Mouse (Mus musculus) R1 (cell line): ENCODE results near the gene Prr15l.

ENCODE experiments used
- DNase-seq: peaks from one replicate; pipeline ENCODE4 v3.0.0-alpha.2; 2018; ENCODE audit warnings: low read depth, low spot score

The Prr15l gene

DNA sequence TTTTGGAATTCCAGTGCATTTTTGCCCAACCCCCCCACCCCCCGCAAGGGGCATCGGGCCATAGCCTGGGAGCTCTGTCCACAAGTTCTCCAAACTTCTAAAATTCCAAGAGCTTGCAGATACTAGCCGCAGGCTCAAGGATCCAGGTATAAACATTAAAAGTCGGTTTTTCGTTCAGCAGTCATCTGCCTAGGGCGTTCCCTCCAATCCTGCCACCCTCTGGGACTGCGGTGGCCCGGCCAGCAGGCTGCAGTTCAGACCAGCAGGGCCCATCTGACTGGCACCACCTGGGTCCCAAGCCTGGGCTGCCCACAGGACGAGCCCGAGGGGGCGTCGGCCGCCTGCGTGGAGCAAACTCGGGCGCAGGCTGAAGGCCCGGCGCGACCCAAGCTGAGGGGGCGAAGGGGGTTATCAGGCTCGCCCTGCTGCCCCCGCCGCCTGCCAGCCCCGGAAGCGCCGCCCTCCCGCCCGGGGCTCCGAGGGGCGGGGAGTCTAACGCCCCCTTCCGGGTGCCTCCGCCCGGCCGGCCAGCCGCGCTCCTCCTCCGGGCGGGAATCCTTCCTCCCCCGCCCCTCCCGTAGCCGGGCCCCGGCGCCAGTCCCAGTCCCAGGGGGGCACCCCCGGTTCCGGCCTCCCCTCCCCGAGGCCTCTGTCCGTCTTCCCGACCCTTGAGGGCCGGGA is 49.1 kb downstream of the Prr15l start:
- peak; percentile 86 for DNase-seq

DNA sequence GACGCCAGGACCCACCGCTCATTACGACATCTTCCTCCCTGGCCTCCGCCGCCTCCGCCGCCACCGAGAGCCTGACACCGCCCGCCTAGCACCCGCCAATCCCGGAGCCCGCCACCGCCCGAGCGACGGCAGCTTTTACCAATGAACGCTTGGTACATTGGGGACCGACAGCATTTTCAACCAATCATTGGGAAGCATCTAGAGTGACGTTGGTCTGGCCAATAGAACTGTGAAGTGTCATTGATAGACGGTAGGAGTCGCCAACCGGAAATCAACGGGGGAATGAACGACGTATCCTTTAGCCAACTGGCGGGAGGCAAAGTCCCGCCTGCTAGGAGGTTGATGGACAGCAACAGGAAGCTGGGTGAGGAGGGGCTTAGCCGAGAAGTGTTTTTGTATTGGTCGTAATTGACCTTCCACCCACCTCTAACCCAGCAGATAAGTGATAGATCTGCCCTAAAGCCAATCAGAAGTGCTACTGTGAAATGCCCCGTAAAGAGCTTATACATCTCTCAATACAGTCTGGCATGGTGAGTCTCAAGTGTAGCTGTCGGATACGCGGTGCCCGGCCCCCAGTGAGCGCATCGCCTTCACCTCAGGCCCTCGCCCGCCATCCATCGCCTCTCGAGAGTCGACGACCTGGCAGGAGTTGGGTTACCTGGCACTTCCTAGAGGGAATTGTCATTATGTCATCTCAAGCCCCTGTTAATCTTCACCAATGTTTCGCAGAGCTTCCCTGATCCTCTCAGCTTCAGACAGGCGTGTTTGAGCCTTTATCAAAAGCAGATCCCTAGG is 49.9 kb downstream of the Prr15l start:
- DNase-seq, result peak; percentile 100

DNA sequence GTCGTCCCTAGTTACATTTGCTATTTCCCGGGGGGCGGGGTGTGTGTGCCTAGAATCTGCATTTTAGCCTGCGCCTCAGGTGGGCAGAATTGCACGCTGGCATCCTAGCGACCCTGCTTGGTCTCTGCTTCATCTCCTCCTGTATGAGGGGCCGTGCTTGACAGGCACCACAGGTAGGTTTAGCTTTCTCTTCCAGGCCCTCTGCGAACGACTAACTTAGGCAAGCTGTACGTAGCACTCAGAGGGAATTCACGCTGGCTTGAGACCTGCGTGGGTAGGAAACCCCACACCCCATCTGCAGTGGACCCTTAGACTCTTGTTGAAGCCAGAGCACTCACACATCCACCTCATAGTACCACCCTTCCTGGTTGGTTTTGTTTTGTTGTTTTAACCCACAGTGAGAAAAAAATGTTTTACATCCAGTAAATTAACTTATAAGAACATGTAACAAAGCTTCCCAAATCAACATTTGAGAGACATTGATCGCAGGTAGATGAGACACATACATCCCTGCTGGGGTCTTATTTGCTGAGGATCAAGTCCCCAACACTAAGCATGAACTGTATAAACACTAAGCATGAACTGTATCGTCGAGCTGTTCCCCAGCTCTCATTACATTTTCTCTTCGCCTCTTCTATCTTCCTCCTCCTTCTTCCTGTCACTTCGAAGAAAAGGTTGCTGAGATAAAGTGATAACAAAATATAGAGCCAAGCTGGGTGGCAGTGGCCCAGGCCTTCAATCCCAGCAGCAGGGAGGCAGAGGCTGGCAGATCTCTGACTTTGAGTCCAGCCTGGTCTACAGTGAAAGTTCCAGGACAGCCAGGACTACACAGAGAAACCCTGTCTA is 50.7 kb downstream of the Prr15l start:
- DNase-seq, result no peak

DNA sequence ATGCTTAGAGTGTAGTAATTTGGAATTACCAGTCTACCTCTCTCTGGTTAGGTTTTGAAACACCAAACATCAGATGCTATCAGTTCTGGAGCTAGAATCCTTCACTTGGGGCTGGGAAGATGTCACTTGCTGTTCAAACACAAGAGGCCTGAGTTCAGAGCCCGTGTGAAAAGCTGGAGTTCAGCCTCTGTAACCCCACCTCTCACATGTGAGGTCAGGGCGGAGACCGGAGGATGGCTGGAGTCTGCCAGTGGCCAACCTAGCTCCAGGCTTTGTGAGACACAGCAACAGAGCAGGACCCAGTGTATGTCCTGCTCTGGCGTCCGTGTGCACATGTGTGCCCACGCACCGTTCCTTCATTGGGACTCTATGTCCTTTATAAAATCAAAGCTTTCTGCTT is 51.4 kb downstream of the Prr15l start:
- peak; percentile 71 for DNase-seq

DNA sequence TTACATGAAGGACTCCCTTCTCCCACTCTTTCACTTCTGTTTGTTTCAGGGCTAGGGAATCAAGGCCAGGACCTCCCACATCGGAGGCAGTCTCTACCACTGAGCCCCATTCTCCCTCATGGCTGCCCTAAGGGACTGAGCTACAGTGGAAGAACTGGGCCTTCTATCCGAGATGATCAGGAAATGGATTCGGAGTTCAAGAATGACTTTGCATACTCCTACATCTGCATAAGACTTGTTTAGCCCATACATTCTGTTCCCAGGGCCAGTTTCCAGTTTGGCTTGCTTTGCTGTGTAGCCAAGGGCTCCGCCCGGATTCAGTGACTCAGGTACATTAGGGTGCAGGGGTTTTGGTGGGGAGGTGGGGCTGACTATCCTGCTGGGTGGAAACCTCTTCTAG is 52.1 kb downstream of the Prr15l start:
- peak; percentile 93 for DNase-seq

DNA sequence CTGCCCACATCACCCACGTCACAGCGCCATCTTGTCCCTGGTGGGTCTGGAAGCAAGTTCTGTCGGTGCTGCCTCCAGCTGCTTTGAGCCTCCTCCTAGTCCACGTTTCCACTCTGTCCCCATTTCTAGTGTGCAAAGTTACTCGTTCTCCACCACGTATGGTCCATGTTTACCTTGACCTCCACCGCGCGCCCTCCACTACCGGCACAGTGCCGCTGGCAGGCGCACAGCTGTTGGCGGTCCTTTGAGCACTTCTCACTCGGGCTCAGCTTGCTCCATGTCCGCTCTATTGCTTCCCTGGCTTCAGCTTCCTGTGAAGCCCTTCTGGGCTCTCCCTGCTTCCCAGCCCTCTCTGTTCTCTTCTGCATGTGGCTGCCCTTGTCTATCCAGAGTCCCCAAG is 53.6 kb downstream of the Prr15l start:
- DNase-seq, result no peak

DNA sequence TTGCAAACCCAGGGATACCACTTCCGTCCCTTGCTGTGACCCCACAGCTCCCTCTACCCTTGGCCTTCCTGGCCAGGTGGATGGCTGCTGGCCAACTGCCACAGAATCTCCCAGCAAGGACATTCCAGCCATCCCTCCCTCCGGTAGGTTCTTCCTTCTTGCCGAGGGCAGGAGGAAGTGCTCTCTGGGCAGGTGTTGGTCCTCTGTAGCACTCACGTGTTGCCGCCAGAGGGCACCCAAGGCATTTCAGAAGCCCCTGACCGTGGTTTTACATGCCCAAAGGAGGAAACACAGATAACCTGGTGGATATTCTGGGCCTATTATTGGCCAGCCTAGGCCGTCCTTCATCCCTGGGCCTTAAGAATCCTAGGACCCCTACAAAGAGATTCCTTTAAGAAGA is 54.5 kb downstream of the Prr15l start:
- peak; percentile 91 for DNase-seq

DNA sequence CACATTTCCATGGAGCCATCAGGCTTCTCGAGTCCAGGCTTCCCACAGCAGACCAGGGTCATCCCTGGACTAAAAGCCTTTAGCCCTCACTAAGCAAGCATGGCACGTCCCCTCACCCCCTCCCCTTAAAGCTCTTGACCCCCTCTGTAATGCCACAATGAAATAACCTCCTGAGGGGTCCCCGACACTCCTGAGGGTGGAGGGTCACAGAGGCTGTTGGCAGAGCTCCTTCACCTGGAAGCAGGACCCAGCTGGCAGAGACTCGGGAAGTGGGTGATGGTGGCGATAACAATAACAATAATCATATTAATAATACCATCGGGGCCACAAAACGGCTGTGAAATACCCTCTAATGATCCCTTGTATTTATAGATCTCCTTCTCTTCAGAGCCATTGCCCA is 55.0 kb downstream of the Prr15l start, which contains the start of gene Sp2:
Gene Sp2 (minus strand): TSS at position 101 of the 400 bp plus-strand sequence.
- no peak for DNase-seq

DNA sequence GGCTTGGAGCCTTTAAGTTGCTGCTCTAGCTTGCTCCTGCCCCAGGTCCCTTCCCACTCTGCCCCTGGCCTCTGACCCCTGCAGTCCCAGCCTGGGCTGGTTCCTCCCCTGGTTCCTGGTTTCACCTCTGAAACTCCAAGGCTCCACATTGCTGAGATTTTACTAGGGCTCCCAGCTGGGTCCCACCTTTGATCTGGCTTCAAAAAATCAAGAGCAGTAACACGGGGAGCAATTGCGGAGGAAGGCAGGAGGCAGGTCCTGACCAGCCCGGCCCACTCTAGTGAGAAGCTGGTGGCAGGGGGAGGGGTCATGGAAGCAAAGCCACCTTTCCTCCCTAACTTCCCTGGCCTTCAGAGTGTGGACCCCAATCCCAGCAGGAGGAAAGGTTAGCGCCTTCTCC is 57.0 kb downstream of the Prr15l start:
- DNase-seq, result no peak

DNA sequence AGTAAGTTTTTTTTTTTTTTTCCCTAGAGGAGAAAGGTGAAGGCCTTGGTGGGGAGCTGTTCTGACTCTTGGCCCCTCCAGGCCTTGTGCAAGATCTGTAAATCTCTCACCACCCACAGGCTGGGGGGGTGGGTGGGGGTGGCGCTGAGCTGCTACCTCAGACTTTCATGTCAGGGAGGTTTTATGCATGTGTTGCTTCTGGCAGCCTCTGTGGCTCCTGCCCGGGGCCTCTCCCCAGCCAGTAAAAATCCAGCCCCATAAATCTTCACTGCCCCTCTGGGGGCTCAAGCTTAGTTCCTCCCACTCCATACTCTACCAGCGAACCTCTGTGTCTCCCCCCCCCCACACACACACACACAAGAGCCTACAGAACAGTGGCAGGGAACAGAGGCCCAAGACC is 58.6 kb downstream of the Prr15l start:
- no peak for DNase-seq
